Mouse (Mus musculus) forebrain, postnatal 0 days (tissue): ENCODE results near the gene Krt79. TPM values are rescaled to one million over a fixed set of nuclear protein-coding genes. Genes with fewer than 3 reads are reported as not detected.
A peak's percentile ranks its signal among the peaks of the same experiment; 100 is the strongest.

Source experiments
- ATAC-seq: fragments of 200-750 bp; cut with Nextera tagmentation; 2 replicates; pipeline ENCODE4 v1.8.0; 2017; ENCODE audit warnings: mild to moderate bottlenecking, moderate library complexity
- DNase-seq: peaks from one replicate; pipeline ENCODE4 v3.0.0-alpha.2; 2015
- H3K27ac ChIP-seq: fragments of 300-500 bp; sonication (generic); 2 replicates; pipeline ENCODE4 v1.5.1; 2014; ENCODE audit warnings: low read depth, mild to moderate bottlenecking, antibody characterized with exemption, low read length, moderate library complexity, mixed read lengths
- H3K27me3 ChIP-seq: fragments of 300-500 bp; sonication (generic); 2 replicates; pipeline ENCODE4 v1.6.1; 2014; ENCODE audit warnings: mild to moderate bottlenecking, low read length, mixed read lengths; ENCODE audit not compliant: insufficient read depth
- H3K36me3 ChIP-seq: fragments of 300-500 bp; sonication (generic); 2 replicates; pipeline ENCODE4 v1.6.1; 2014; ENCODE audit warnings: mild to moderate bottlenecking, moderate library complexity; ENCODE audit not compliant: insufficient read depth
- H3K4me1 ChIP-seq: fragments of 300-500 bp; sonication (generic); 2 replicates; pipeline ENCODE4 v1.6.1; 2014; ENCODE audit warnings: antibody characterized with exemption; ENCODE audit not compliant: insufficient read depth
- H3K4me2 ChIP-seq: fragments of 300-500 bp; sonication (generic); 2 replicates; pipeline ENCODE4 v1.6.1; 2014; ENCODE audit warnings: low read depth, mild to moderate bottlenecking, moderate library complexity
- H3K4me3 ChIP-seq: fragments of 300-500 bp; sonication (generic); 2 replicates; pipeline ENCODE4 v1.5.1; 2014; ENCODE audit warnings: low read depth, low read length, mixed read lengths
- H3K9ac ChIP-seq: fragments of 300-500 bp; sonication (generic); 2 replicates; pipeline ENCODE4 v1.6.1; 2014; ENCODE audit warnings: mild to moderate bottlenecking
- H3K9me3 ChIP-seq: fragments of 300-500 bp; sonication (generic); 2 replicates; pipeline ENCODE4 v1.6.1; 2016; ENCODE audit warnings: low read length
- CTCF ChIP-seq: sonication (generic); IDR thresholded peaks from 2 replicates; pipeline ENCODE4 v1.5.1; 2016; ENCODE audit warnings: antibody characterized with exemption, control low read depth, low read depth
- WGBS: fragments of 180-500 bp; shearing (Covaris S2); extraction: QIAGEN DNeasy Blood & Tissue Kit; methylation state at CpG from one replicate; pipeline ENCODE4 v1.1.7; 2014; 5-methylcytosine and 5-hydroxymethylcytosine counted together
- microRNA-seq, 2 experiments: library from miRNA; unstranded; fragments of <30 nt; microRNA quantifications; one replicate each; pipeline ENCODE4; 2016
- polyA plus RNA-seq: library from polyadenylated mRNA; unstranded; fragments of >200 nt; fragmentation: Nextera tagmentation; extraction: Ambion mirVana; gene quantifications from 2 replicates; pipeline ENCODE4 v1.2.1, GENCODE M21; 2015
- total RNA-seq: library from RNA; depleted of rRNA; stranded (reverse); fragments of >200 nt; gene quantifications from 2 replicates; pipeline ENCODE4 v1.2.3, GENCODE M21; 2014; rRNA removed

Krt79 gene
- total and polyA plus RNA-seq, 2 experiments from 2014 or later, result 0.14 to 0.44 TPM

- no peak for TF ChIP-seq CTCF
- H3K9me3 ChIP-seq, result no peaks in the 10 kb centered on the region
- no peak overlapping the region for H3K9ac ChIP-seq
- H3K4me2 ChIP-seq, result no peak overlapping the region
- H3K36me3 ChIP-seq, result no peaks in the 10 kb centered on the region
- ATAC-seq (no peak), DNase-seq (no peak)
- H3K27ac ChIP-seq, result no peak overlapping the region
- H3K4me1 ChIP-seq, result no peaks in the 10 kb centered on the region
- no peak overlapping the region for H3K4me3 ChIP-seq
- 72% methylated on average over 2 of the region's 2 CpGs for WGBS
- no peaks in the 10 kb centered on the region for H3K27me3 ChIP-seq
These were observed 24.1 kb downstream of the Krt79 start for GRCm38 (mm10) chr15:101916072-101916471.

- Histone ChIP-seq H3K4me1 (no peaks in the 10 kb centered on the region), H3K9ac (no peak overlapping the region), H3K36me3 (no peaks in the 10 kb centered on the region), H3K4me3 (no peak overlapping the region), H3K27ac (no peak overlapping the region), H3K4me2 (no peak overlapping the region), H3K27me3 (no peaks in the 10 kb centered on the region), H3K9me3 (no peaks in the 10 kb centered on the region)
- no peak for TF ChIP-seq CTCF
- ATAC-seq (no peak), DNase-seq (no peak)
- WGBS, result 82% methylated on average over 5 of the region's 5 CpGs
These were observed 35.3 kb downstream of the Krt79 start for GRCm38 (mm10) chr15:101904849-101905248.

- Histone ChIP-seq H3K27ac (no peak overlapping the region), H3K4me3 (no peak overlapping the region), H3K4me1 (no peaks in the 10 kb centered on the region), H3K27me3 (no peaks in the 10 kb centered on the region), H3K36me3 (no peaks in the 10 kb centered on the region), H3K4me2 (no peak overlapping the region), H3K9ac (no peak overlapping the region), H3K9me3 (no peaks in the 10 kb centered on the region)
- TF ChIP-seq CTCF, result no peak
- ATAC-seq, result no peak
- no peak for DNase-seq
- 68% methylated on average over 12 of the region's 12 CpGs for WGBS
These were observed 37.7 kb downstream of the Krt79 start for GRCm38 (mm10) chr15:101902171-101903149.

- no peak for ATAC-seq
- TF ChIP-seq CTCF, result no peak
- 94% methylated on average over 4 of the region's 4 CpGs for WGBS
These were observed 44.9 kb downstream of the Krt79 start for GRCm38 (mm10) chr15:101895216-101895615.

GRCm38 (mm10) chr15:101892820-101893219, 47.3 kb downstream of the Krt79 start, which contains the start of gene Krt76:
Gene Krt76 (minus strand): TSS chr15:101892920.
- no peak for DNase-seq
- Histone ChIP-seq H3K36me3 (no peaks in the 10 kb centered on the region), H3K4me1 (no peaks in the 10 kb centered on the region), H3K27me3 (no peaks in the 10 kb centered on the region), H3K27ac (no peak within 1 kb of the TSS), H3K9me3 (no peaks in the 10 kb centered on the region), H3K4me3 (no peak within 1 kb of the TSS), H3K9ac (no peak within 1 kb of the TSS), H3K4me2 (no peak within 1 kb of the TSS)
- ATAC-seq, result no peak
- WGBS, result 55% methylated on average over 4 of the region's 4 CpGs
- no peak for TF ChIP-seq CTCF

More at GRCm38 (mm10) chr15:101895216-101895615, 44.9 kb downstream of the Krt79 start:
- Histone ChIP-seq H3K4me3 (no peak overlapping the region), H3K9me3 (no peaks in the 10 kb centered on the region), H3K9ac (no peak overlapping the region), H3K4me2 (no peak overlapping the region), H3K36me3 (no peaks in the 10 kb centered on the region), H3K4me1 (no peaks in the 10 kb centered on the region), H3K27me3 (no peaks in the 10 kb centered on the region), H3K27ac (no peak overlapping the region)
- DNase-seq, result no peak

GRCm38 (mm10) chr15:101879776-101880175, 60.3 kb downstream of the Krt79 start:
- Histone ChIP-seq H3K9ac (no peak overlapping the region), H3K4me1 (no peaks in the 10 kb centered on the region), H3K27ac (no peak overlapping the region), H3K4me2 (peak overlapping the region; percentile 4; the same call in 1 of the 2 replicates), H3K27me3 (no peaks in the 10 kb centered on the region), H3K9me3 (no peaks in the 10 kb centered on the region), H3K36me3 (no peaks in the 10 kb centered on the region), H3K4me3 (no peak overlapping the region)
- 23% methylated on average over 11 of the region's 11 CpGs for WGBS
- no peak for ATAC-seq
- DNase-seq, result no peak
- no peak for TF ChIP-seq CTCF

Small RNAs within 50 kb of the gene (microRNA-seq; reads per million reads assigned to microRNA genes)
- 0 reads per million in 2 experiments for gene Gm44356

Other genes with a start within 250 kb of the Krt79 start
- not detected in 2 replicates for gene Krt6a, start 246.0 kb downstream of the Krt79 start, total RNA-seq
- not detected in 2 replicates for gene Krt6a, start 246.0 kb downstream of the Krt79 start, polyA plus RNA-seq
- gene Krt5, start 227.4 kb downstream of the Krt79 start, total RNA-seq, result not detected in 2 replicates
- gene Krt5, start 227.4 kb downstream of the Krt79 start, polyA plus RNA-seq, result not detected in 2 replicates
- 0.08 and 0.43 TPM in 2 replicates for gene Krt71, start 197.2 kb downstream of the Krt79 start, total RNA-seq
- not detected in 2 replicates for gene Krt71, start 197.2 kb downstream of the Krt79 start, polyA plus RNA-seq
- not detected in 2 replicates for gene Krt72, start 153.9 kb downstream of the Krt79 start, total RNA-seq
- gene Krt72, start 153.9 kb downstream of the Krt79 start, polyA plus RNA-seq, result not detected in 2 replicates
- 0.24 and 0.38 TPM in 2 replicates for gene Krt73, start 138.0 kb downstream of the Krt79 start, total RNA-seq
- 0.54 and 0.69 TPM in 2 replicates for gene Krt73, start 138.0 kb downstream of the Krt79 start, polyA plus RNA-seq
- gene Krt2, start 122.2 kb downstream of the Krt79 start, total RNA-seq, result 0.15 and 0.29 TPM in 2 replicates
- gene Krt2, start 122.2 kb downstream of the Krt79 start, polyA plus RNA-seq, result 0.05 and 0.11 TPM in 2 replicates
- gene Krt1, start 89.5 kb downstream of the Krt79 start, total RNA-seq, result 9.2 and 12.3 TPM in 2 replicates
- 18.1 and 20.9 TPM in 2 replicates for gene Krt1, start 89.5 kb downstream of the Krt79 start, polyA plus RNA-seq
- gene Krt77, start 70.6 kb downstream of the Krt79 start, total RNA-seq, result 3.7 and 7.7 TPM in 2 replicates
- 1.5 and 2.1 TPM in 2 replicates for gene Krt77, start 70.6 kb downstream of the Krt79 start, polyA plus RNA-seq
- gene Krt76, start 47.4 kb downstream of the Krt79 start, total RNA-seq, result not detected in 2 replicates
- gene Krt76, start 47.4 kb downstream of the Krt79 start, polyA plus RNA-seq, result not detected in 2 replicates
- gene Krt4, start 15.6 kb downstream of the Krt79 start, total RNA-seq, result not detected in 2 replicates
- gene Krt4, start 15.6 kb downstream of the Krt79 start, polyA plus RNA-seq, result not detected in 2 replicates
- not detected in 2 replicates for gene Krt78, start 14.0 kb upstream of the Krt79 start, total RNA-seq
- gene Krt78, start 14.0 kb upstream of the Krt79 start, polyA plus RNA-seq, result not detected in 2 replicates
- 1.5 and 2.2 TPM in 2 replicates for gene Krt8, start 64.2 kb upstream of the Krt79 start, total RNA-seq
- gene Krt8, start 64.2 kb upstream of the Krt79 start, polyA plus RNA-seq, result 3.1 and 3.9 TPM in 2 replicates
- 3.4 and 4.3 TPM in 2 replicates for gene Krt18, start 87.9 kb upstream of the Krt79 start, total RNA-seq
- 7.0 and 9.5 TPM in 2 replicates for gene Krt18, start 87.9 kb upstream of the Krt79 start, polyA plus RNA-seq
- 187 and 194 TPM in 2 replicates for gene Eif4b, start 133.4 kb upstream of the Krt79 start, total RNA-seq
- 69.7 and 72.8 TPM in 2 replicates for gene Eif4b, start 133.4 kb upstream of the Krt79 start, polyA plus RNA-seq
- gene Tns2, start 160.1 kb upstream of the Krt79 start, total RNA-seq, result 7.0 and 8.4 TPM in 2 replicates
- gene Tns2, start 160.1 kb upstream of the Krt79 start, polyA plus RNA-seq, result 2.8 and 5.0 TPM in 2 replicates
- 90.6 and 110 TPM in 2 replicates for gene Spryd3, start 195.9 kb upstream of the Krt79 start, total RNA-seq
- 76.5 and 95.6 TPM in 2 replicates for gene Spryd3, start 195.9 kb upstream of the Krt79 start, polyA plus RNA-seq
- 11.4 and 12.2 TPM in 2 replicates for gene Igfbp6, start 204.0 kb upstream of the Krt79 start, total RNA-seq
- 8.1 and 10.3 TPM in 2 replicates for gene Igfbp6, start 204.0 kb upstream of the Krt79 start, polyA plus RNA-seq
- gene Soat2, start 210.2 kb upstream of the Krt79 start, total RNA-seq, result 0.10 TPM in 1 of 2 replicates, not detected in the other
- gene Soat2, start 210.2 kb upstream of the Krt79 start, polyA plus RNA-seq, result 0.12 TPM in 1 of 2 replicates, not detected in the other